Mouse (Mus musculus): ENCODE data around the gene Raet1e. TPM values are rescaled to one million over a fixed set of nuclear protein-coding genes. Genes with fewer than 3 reads are reported as not detected.
"Not testable (repeated sequence)": the region's sequence is repeated elsewhere in the genome, so short reads cannot be mapped to it uniquely, and the experiment has no call there.

The Raet1e gene
- total and polyA plus RNA-seq, 3 experiments, result not detected

- not testable (repeated sequence) for H3K4me3 ChIP-seq (ENCODE audit: control insufficient read depth in 1 of 2, insufficient read depth in 1 of 2, low read depth in 2 of 2, low read length in 2 of 2); H3K9ac ChIP-seq (ENCODE audit: control insufficient read depth, low read depth, low read length, poor library complexity, severe bottlenecking); H3K4me1 ChIP-seq (ENCODE audit: control insufficient read depth in 1 of 2, insufficient read depth in 2 of 2, low read length in 2 of 2); H3K9me3 ChIP-seq (replicated peaks; ENCODE audit: insufficient read depth, low read length); H3K27ac ChIP-seq (ENCODE audit: control insufficient read depth, low read depth, low read length); H3K36me3 ChIP-seq (ENCODE audit: control insufficient read depth in 1 of 2, insufficient read depth in 2 of 2, low read length in 2 of 2); H3K27me3 ChIP-seq (ENCODE audit: control insufficient read depth in 1 of 2, insufficient read depth in 2 of 2, low read length in 2 of 2); H3K79me2 ChIP-seq (ENCODE audit: control insufficient read depth, insufficient read depth, low read length, poor library complexity); DNase-seq (ENCODE audit: low read depth, low spot score)
Measured at GRCm38 (mm10) chr10:22381226-22381625, 222.9 kb downstream of the Raet1e start.

GRCm38 (mm10) chr10:22390146-22390545, 231.8 kb downstream of the Raet1e start:
- H3K79me2 ChIP-seq (ENCODE audit: control insufficient read depth, insufficient read depth, low read length, poor library complexity); H3K9ac ChIP-seq (ENCODE audit: control insufficient read depth, low read depth, low read length, poor library complexity, severe bottlenecking); H3K36me3 ChIP-seq (ENCODE audit: control insufficient read depth in 1 of 2, insufficient read depth in 2 of 2, low read length in 2 of 2); H3K9me3 ChIP-seq (replicated peaks; ENCODE audit: insufficient read depth, low read length); H3K4me1 ChIP-seq (ENCODE audit: control insufficient read depth in 1 of 2, insufficient read depth in 2 of 2, low read length in 2 of 2); H3K27me3 ChIP-seq (ENCODE audit: control insufficient read depth in 1 of 2, insufficient read depth in 2 of 2, low read length in 2 of 2); DNase-seq (ENCODE audit: low read depth, low spot score); H3K27ac ChIP-seq (ENCODE audit: control insufficient read depth, low read depth, low read length); H3K4me3 ChIP-seq (ENCODE audit: control insufficient read depth in 1 of 2, insufficient read depth in 1 of 2, low read depth in 2 of 2, low read length in 2 of 2): not testable (repeated sequence)

- H3K27me3 ChIP-seq (ENCODE audit: control insufficient read depth in 1 of 2, insufficient read depth in 2 of 2, low read length in 2 of 2); H3K27ac ChIP-seq (ENCODE audit: control insufficient read depth, low read depth, low read length); H3K9ac ChIP-seq (ENCODE audit: control insufficient read depth, low read depth, low read length, poor library complexity, severe bottlenecking); DNase-seq (ENCODE audit: low read depth, low spot score); H3K9me3 ChIP-seq (replicated peaks; ENCODE audit: insufficient read depth, low read length); H3K79me2 ChIP-seq (ENCODE audit: control insufficient read depth, insufficient read depth, low read length, poor library complexity); H3K4me1 ChIP-seq (ENCODE audit: control insufficient read depth in 1 of 2, insufficient read depth in 2 of 2, low read length in 2 of 2); H3K4me3 ChIP-seq (ENCODE audit: control insufficient read depth in 1 of 2, insufficient read depth in 1 of 2, low read depth in 2 of 2, low read length in 2 of 2); H3K36me3 ChIP-seq (ENCODE audit: control insufficient read depth in 1 of 2, insufficient read depth in 2 of 2, low read length in 2 of 2): not testable (repeated sequence)
Measured at GRCm38 (mm10) chr10:22391616-22392015, 233.2 kb downstream of the Raet1e start.

- not testable (repeated sequence) for DNase-seq (ENCODE audit: low read depth, low spot score); H3K4me1 ChIP-seq (ENCODE audit: control insufficient read depth in 1 of 2, insufficient read depth in 2 of 2, low read length in 2 of 2); H3K27ac ChIP-seq (ENCODE audit: control insufficient read depth, low read depth, low read length)
Measured at GRCm38 (mm10) chr10:22393028-22393824, 234.9 kb downstream of the Raet1e start.

GRCm38 (mm10) chr10:22396680-22397079, 238.3 kb downstream of the Raet1e start:
- not testable (repeated sequence) for H3K4me3 ChIP-seq (ENCODE audit: control insufficient read depth in 1 of 2, insufficient read depth in 1 of 2, low read depth in 2 of 2, low read length in 2 of 2); H3K9ac ChIP-seq (ENCODE audit: control insufficient read depth, low read depth, low read length, poor library complexity, severe bottlenecking); H3K4me1 ChIP-seq (ENCODE audit: control insufficient read depth in 1 of 2, insufficient read depth in 2 of 2, low read length in 2 of 2); H3K27ac ChIP-seq (ENCODE audit: control insufficient read depth, low read depth, low read length); H3K79me2 ChIP-seq (ENCODE audit: control insufficient read depth, insufficient read depth, low read length, poor library complexity); DNase-seq (ENCODE audit: low read depth, low spot score); H3K36me3 ChIP-seq (ENCODE audit: control insufficient read depth in 1 of 2, insufficient read depth in 2 of 2, low read length in 2 of 2); H3K9me3 ChIP-seq (replicated peaks; ENCODE audit: insufficient read depth, low read length); H3K27me3 ChIP-seq (ENCODE audit: control insufficient read depth in 1 of 2, insufficient read depth in 2 of 2, low read length in 2 of 2)

More at GRCm38 (mm10) chr10:22393028-22393824, 234.9 kb downstream of the Raet1e start:
- not testable (repeated sequence) for H3K4me3 ChIP-seq (ENCODE audit: control insufficient read depth in 1 of 2, insufficient read depth in 1 of 2, low read depth in 2 of 2, low read length in 2 of 2); H3K27me3 ChIP-seq (ENCODE audit: control insufficient read depth in 1 of 2, insufficient read depth in 2 of 2, low read length in 2 of 2); H3K79me2 ChIP-seq (ENCODE audit: control insufficient read depth, insufficient read depth, low read length, poor library complexity); H3K9me3 ChIP-seq (replicated peaks; ENCODE audit: insufficient read depth, low read length); H3K9ac ChIP-seq (ENCODE audit: control insufficient read depth, low read depth, low read length, poor library complexity, severe bottlenecking); H3K36me3 ChIP-seq (ENCODE audit: control insufficient read depth in 1 of 2, insufficient read depth in 2 of 2, low read length in 2 of 2)

Measured in MEL (cell line).